Mouse (Mus musculus): ENCODE measurements around the gene Olfr517.

Olfr517 gene

GRCm38 (mm10) chr7:108872279-108872678, at the start of gene Olfr517:
Gene Olfr517 (minus strand): TSS chr7:108872379.
- no peak for DNase-seq (ENCODE audit: low spot score)

DNA sequence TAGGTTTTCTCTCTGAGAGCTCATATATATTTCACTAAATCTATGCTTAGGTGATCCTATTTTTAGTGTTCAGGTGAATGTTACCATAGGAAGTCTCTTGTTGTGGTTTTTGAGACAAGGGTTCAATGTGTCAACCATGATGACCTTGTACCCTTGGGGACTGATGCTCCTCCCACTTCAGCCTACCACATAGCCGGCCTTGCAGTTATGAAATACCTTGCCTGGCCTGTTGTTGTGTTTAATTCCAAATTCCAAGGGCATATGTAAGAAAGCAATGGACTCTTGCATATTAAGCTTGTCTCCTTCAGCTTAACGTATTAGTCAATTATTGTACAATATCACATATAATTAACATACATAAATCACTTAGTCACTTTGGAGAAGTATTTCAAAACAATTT, 31.8 kb upstream of the Olfr517 start:
- no peak for DNase-seq (ENCODE audit: low spot score)

- DNase-seq (ENCODE audit: low spot score) = no peak
Measured at GRCm38 (mm10) chr7:108894320-108894719, 22.1 kb upstream of the Olfr517 start, which contains the start of gene Olfr519. Gene Olfr519 (minus strand): TSS chr7:108894420.

DNA sequence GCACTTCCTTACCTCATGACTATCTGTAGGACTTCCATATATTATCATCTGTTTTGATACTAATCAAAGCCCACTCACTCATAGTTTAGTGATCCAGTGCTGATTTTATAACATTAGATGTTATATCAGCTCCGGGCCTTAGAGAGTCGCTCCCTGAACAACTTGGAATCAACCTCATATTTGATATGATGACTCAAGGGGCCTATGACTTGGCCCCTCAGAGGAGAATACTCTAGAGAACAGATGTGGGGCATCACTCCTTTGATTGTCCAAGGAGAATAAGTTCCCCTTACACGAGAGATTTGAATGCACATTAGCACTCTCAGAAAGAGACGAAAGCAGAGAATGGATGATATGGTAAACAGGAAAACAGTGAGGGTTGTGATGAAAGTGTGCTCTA, 12.7 kb upstream of the Olfr517 start, which contains the start of gene Olfr518:
Gene Olfr518, minus strand, starts transcription at position 101 of the 400 bp plus-strand sequence.
- DNase-seq (ENCODE audit: low spot score) = no peak

DNA sequence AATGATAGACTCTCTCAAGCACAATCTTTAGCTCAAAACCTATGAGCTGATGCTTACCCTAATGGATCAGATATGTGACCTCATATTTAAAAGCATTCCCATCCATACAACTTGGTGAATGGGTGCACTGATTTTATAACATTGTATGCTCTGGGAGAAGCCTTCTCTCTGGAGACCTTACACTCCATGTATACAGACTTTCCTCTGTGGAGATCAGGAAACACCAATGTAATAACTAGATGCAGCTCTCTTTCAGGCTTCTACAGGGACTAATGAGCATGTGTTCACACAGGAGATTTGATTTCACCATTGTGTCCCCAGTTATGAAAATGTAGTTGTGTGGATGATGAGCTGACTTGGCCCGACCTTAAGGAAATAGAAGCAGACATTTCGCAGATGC, 21.8 kb downstream of the Olfr517 start, which contains the start of gene Olfr516:
Gene Olfr516, minus strand, starts transcription at position 101 of the 400 bp plus-strand sequence.
- no peak for DNase-seq (ENCODE audit: low spot score)

GRCm38 (mm10) chr7:108825897-108826296, 46.3 kb downstream of the Olfr517 start, which contains the start of gene Olfr514:
Gene Olfr514 (minus strand): TSS chr7:108825997.
- DNase-seq (ENCODE audit: low spot score) = no peak

Data from yolk sac, embryonic 10.5 days (tissue).